Mouse (Mus musculus) thymus, adult 2 months (tissue): ENCODE results near the gene Fgfr2.

ENCODE experiments used
- CTCF ChIP-seq: fragments of 200-500 bp; IDR thresholded peaks from 2 replicates; pipeline ENCODE4 v1.5.1; 2012; ENCODE audit warnings: mild to moderate bottlenecking, control low read depth, low read length, moderate library complexity, borderline replicate concordance; ENCODE audit not compliant: control insufficient read depth, poor library complexity, insufficient read depth; ENCODE audit errors: extremely low read depth
- POLR2A ChIP-seq: fragments of 200-500 bp; IDR thresholded peaks from 2 replicates; pipeline ENCODE4 v1.6.1; 2012; ENCODE audit warnings: mild to moderate bottlenecking, low read length, control low read depth, moderate library complexity; ENCODE audit not compliant: control insufficient read depth, poor library complexity, insufficient read depth; ENCODE audit errors: extremely low read depth

DNA sequence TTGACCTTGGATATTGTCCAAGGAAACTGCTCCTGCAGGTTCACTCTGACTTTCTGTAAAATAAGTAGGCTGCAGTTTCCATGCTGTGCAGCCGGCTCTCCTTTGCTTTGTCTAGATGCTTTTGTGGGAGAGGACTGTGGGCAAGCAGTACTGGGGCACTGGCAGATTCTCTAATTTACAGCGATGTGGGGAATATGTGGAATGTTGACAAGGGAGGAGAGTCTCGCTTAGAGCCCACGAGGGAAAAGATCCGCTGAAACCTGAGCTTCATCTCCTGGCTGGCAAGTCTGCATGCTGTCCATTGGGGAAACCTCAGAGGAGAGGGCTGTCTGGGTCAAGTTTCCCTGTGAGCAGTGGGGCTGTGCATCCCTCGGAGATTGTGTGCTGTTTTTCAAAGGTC is 2485.3 kb downstream of the Fgfr2 start:
- no peak for TF ChIP-seq POLR2A
- TF ChIP-seq CTCF: no peak
